Mouse (Mus musculus) neutrophil, adult 65 days (primary cell): ENCODE results near the gene Cyb5b. TPM values are rescaled to one million over a fixed set of nuclear protein-coding genes. Genes with fewer than 3 reads are reported as not detected.

Experiments used
- total RNA-seq: library from RNA; stranded (reverse); gene quantifications from 2 replicates; pipeline ENCODE4 v1.2.4, GENCODE M21; 2023

The Cyb5b gene
- total RNA-seq = 15.6 and 18.6 TPM in 2 replicates

DNA sequence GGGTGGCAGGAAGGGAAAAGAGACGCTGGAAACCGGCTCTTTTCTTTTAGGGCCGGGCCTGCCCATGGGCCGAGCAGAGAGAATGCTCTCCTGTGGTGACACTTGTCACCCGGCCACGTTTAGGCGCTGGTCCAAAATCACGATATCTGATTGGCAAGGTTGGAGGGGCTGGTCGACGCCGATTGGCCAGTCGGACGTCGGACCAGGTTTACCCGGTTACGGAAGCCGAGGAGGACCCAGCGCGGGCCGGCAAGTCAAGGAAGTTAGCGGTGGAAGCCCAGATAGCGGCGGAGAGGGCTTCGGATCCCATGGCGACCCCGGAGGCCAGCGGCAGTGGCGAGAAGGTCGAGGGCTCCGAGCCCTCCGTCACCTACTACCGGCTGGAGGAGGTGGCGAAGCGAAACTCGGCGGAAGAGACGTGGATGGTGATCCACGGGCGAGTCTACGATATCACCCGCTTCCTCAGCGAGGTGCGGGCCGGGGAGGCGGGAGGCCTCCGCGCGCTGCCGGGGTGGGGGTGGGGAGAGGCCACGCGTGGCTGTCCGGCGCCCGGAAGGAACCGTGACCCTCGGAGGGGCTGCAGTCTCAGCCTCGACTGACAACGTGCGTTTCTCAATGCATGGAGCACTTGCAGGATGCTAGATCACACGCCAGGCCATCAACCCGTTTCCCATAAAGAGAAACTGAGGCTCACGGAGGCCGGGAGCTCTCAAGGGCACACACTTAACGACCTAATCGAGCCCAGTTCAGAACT lies at the start of gene Cyb5b:
Cyb5b (plus strand) TSS at position 237 of the 754 bp plus-strand sequence.

Other genes with a start within 250 kb of the Cyb5b start
- gene Sntb2, start 214.9 kb upstream of the Cyb5b start, total RNA-seq = 23.7 and 26.7 TPM in 2 replicates
- 25.9 and 27.6 TPM in 2 replicates for gene Vps4a, start 119.4 kb upstream of the Cyb5b start, total RNA-seq
- gene Pdf, start 102.0 kb upstream of the Cyb5b start, total RNA-seq = 2.4 and 3.7 TPM in 2 replicates
- gene Cog8, start 94.0 kb upstream of the Cyb5b start, total RNA-seq = 14.4 and 21.1 TPM in 2 replicates
- gene Nip7, start 93.8 kb upstream of the Cyb5b start, total RNA-seq = 19.1 and 24.6 TPM in 2 replicates
- not detected in 2 replicates for gene Tmed6, start 85.0 kb upstream of the Cyb5b start, total RNA-seq
- gene Terf2, start 54.1 kb upstream of the Cyb5b start, total RNA-seq = 11.5 and 12.7 TPM in 2 replicates
- 89.5 and 113 TPM in 2 replicates for gene Nfat5, start 142.8 kb downstream of the Cyb5b start, total RNA-seq